Mouse (Mus musculus): ENCODE results near the gene Reg3b.

DNA sequence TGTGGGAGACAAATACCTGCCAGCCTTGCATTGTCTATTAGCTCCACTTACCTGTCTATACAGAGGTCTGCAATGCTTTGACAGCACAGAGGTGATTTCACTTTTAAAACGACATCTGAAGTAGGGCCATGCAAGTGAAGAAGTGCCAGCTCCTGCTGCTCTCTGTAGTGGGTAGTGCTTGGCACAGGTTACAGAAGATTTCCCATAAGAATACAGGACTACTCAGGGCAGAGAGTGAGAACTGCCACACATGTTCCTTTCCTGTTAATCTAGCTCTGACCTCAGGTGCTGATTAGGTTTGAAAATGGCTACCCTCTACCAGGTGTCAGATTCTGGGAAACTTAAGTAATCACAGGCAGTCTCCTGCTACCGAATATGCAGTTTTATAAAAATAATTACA, 8.3 kb downstream of the Reg3b start, which contains the start of gene Reg3d:
- no peak for TF ChIP-seq CTCF (IDR thresholded peaks at IDR 0.05)
- no peak for TF ChIP-seq EP300 (IDR thresholded peaks at IDR 0.05; ENCODE audit: insufficient read depth, low read depth, low read length)
- TF ChIP-seq POLR2A (IDR thresholded peaks at IDR 0.05; ENCODE audit: insufficient read depth, low read depth, low read length), result no peak
